Mouse (Mus musculus) adrenal gland, adult 8-10 months (tissue): ENCODE measurements at regions not wholly inside any gene's neighbourhood (a gene's known extent, or its start where the extent isn't known, plus 50 kb on each side); places are given as distances from the start of the nearest gene placed in this dataset.
A peak's percentile ranks its signal among the peaks of the same experiment; 100 is the strongest.

ENCODE experiments used
- DNase-seq: peaks from one replicate; pipeline ENCODE4 v3.0.0; 2022

DNA sequence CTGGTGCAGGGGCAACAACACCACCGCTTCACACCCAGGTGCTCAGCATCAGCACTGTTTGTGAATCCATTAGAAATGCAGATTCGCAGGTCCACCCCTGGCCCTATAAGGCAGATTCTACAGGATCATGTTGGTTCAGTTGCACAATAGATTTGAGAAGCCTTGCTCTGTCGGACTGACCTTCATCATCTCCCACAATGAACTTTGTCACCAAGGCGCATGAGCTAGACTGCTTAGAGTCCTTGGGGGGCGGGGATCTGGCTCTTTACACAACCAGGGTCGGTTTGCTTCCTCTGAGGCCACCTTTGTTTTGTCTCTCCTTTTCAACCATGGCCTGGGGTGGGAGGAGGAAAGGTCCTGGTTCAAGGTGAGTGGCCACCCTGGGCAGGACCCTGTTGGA, 209.7 kb downstream of the Igsf11 start:
- DNase-seq: peak; percentile 21

DNA sequence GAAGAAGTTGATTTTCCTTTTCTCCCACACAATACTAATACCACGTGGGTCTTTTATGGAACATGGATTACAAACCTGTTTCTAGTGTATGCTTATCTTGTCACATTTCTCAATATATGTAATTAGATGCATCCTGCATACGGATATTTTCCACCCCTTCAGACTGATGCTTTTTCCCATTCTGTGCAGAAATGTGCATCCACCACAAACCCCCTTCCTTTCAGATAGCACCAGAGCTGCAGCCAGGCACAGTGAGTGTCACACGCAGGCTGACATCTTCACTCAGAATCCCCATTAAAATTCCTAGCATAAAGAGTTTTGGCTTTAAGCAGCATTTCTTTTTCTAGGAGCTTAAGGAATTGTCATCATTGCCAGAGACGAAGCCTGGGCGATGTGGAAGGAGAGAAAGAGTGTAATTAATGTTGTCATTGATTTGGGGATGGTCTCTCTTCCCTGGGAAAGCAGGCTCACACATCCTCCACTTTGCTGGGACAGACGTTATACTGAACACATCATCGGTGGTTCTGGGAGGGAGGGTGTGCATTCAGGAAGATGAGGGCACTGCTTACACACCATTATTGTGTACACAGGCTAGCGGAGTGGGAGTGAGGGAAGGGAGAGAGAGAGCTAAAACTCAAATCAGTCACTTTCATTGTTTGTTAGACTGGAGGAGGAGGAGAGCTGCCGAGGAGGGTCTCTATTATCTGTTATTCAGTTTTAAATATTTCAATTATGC, 211.1 kb downstream of the Igsf11 start:
- no peak for DNase-seq

- DNase-seq: no peak
Measured at GRCm38 (mm10) chr16:39109383-39110033, 217.0 kb downstream of the Igsf11 start.

DNA sequence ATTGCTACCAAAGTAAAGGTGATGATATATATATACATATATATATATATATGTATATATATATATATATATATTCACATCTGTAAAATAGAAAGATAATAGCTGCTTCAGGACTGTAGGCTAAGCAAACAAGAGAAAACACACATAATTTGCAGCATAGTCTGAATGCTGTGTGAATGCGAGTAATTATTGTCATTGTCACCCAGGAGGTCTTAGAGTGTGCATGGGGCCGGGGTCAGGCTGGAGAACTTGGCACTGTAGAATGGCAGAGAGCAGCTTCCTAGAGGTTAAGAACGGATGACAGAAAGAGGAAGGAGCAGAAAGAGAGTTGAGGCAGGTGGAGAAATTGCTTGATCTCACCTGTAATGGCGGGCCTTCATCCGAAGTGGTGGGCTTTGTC, 217.6 kb downstream of the Igsf11 start:
- DNase-seq: no peak

DNA sequence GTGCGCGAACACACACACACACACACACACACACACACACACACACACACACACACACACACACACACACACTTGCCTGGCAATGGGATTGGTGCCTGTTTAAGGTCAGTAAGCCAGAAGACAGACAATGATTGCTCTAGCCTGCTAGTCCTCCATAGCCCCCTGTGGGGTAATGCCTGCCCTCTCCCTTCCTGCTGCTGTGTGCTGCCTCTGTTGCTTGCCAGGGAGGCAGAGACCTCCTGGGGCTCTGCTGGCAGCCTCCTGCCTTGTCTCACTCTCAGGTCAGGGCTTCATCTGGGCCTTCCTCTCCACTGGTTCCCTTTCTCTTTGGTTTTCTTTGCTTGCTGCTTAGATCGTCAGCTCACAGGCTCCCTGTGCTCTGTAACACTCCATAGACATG, 225.6 kb downstream of the Igsf11 start:
- no peak for DNase-seq

DNA sequence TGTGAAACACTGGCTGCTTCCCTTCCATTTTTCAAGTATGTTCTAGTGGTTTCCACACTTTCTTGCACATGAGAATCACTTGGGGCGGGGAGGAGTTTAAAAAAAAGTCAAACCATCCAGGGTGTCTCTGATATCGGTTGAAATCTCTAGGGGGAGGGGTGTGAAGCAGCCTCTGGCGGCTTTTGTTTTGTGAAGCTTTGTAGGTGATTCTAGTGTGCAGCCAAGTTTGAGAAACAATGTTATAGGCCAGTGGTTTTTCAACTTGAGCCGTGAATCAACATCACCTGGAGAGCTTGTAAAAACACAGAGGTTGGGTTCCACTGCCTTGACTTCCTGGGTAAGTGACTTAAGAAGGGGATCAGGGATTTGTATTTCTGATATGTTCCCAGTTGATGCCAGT, 227.3 kb downstream of the Igsf11 start:
- no peak for DNase-seq

GRCm38 (mm10) chr16:39123445-39123952, 231.0 kb downstream of the Igsf11 start:
- DNase-seq: peak; percentile 17

DNA sequence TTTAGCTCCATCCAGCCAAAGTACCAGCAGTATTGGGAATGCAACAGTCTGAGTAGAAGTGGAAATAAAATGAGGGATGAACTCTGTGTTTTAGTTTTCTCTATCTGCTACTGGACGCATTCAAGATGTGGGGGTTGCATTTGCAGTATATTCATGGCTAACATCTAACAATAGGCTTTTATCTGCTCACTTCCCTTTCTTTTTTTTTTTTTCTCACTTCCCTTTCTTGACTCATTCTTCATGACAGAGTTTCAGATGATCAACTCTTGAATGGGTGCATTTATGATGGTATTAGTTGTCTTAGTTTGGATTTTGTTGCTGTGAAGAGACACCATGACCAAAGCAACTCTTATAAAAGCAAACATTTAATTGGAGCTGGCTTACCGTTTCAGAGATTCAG, 240.0 kb downstream of the Igsf11 start:
- no peak for DNase-seq

GRCm38 (mm10) chr16:39135777-39136176, 243.3 kb downstream of the Igsf11 start:
- no peak for DNase-seq

DNA sequence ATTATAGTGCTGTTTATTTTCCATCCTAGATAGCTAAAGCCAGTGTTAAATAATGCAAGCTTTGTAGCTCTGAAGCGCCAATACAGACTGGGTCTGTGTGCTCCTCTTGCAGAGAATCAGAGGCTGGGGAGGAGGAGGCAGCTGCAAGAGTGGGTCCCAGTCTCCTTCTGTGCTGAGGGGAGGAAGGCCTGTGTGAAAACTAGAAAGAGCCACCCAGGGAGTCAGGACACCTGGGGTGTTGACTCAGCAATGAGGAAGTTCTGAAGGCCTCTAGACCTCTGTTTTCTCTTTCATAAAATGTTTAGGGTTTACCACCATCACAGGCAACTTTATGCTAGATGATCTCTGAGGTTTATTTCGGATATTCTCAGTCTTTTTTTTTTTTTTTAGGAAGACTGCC, 254.7 kb downstream of the Igsf11 start:
- no peak for DNase-seq

DNA sequence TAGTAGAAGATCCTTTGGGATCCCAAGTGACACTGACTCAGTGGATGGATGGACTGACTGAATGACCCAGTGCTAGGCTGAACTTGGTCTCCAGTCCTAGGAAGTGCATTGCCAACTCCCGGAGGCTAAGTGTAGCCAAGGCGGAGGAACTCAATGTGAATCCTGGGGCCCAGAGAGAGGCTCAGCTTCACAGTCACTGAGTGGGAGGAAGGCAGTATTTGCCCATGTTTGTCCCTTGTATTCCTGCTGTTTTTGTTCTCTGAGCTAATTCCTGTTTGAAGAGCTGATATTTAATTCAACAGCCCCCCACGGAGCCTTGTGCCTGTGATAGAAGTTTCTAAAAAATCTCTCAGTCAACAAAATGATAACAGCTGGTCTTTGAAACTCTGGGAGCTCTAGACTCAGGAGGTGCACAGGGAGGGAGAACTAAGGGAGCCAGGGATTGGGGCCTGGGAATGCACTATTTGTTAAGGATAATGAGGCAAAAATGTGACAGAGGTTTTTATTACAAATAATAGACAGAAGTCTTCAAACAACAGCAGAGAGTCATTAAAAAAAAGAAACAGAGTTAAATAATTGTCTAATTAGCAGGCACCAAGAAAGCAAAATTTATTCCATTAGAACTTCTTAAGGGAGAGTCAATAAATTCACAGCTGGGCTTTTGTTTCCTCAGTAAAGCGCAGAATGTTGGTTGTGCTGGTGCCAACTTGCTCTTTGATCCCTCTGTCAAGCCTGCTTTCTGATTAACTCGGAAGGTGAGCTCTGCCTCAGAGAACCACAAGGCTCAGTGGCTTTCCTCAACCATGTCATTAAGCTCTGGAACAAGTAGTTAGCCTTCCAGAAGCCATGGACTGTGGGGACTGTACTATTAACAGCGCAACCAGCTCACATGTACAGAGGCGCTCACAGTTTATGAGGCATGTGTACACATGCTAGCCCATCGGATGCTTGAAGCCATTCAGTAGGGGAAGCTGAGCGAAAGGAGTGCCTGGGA, 259.2 kb downstream of the Igsf11 start:
- DNase-seq: no peak

DNA sequence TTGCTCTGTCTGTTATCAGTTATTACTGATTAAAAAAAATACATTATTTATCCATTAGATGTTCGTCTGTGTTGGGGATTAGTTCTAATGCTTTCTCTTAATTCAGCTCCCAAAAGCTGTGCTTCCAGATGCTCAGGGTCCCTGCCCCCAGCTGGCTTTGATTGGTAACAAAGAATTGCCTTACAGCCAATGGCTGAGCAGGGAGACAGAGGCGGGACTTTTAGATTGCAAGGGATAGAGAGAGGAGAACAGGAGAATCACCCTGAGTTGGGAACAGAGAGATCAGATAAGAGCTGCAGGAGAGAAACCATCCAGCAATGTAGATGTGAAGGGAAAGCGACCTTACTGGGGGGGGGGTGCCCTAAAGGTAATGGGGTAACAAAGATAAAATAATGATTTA, 266.4 kb downstream of the Igsf11 start:
- DNase-seq: no peak

GRCm38 (mm10) chr16:39159725-39160124, 267.3 kb downstream of the Igsf11 start:
- DNase-seq: peak; percentile 14

- DNase-seq: no peak
Measured at GRCm38 (mm10) chr16:39162684-39163083, 270.2 kb downstream of the Igsf11 start.

- DNase-seq: no peak
Measured at GRCm38 (mm10) chr16:39191861-39192260, 299.4 kb downstream of the Igsf11 start.

DNA sequence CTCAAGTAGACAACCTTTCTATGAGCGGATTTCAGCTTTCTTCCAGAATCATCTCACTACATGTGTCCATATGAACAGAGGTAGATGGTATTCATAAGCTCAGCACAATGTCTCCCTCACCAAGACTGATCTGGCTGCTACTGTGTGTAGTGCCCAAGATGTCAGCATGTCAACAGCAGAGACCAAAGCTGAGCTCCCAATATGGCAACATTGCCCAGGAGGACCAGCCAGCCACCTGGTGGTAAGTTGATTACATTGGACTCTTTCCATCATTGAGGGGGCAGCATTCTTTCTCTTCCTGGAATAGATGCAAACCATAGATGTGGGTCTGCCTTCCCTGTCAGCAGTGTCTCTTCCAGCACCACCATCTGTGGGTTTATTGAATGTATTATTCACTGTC, 303.0 kb downstream of the Igsf11 start:
- no peak for DNase-seq

DNA sequence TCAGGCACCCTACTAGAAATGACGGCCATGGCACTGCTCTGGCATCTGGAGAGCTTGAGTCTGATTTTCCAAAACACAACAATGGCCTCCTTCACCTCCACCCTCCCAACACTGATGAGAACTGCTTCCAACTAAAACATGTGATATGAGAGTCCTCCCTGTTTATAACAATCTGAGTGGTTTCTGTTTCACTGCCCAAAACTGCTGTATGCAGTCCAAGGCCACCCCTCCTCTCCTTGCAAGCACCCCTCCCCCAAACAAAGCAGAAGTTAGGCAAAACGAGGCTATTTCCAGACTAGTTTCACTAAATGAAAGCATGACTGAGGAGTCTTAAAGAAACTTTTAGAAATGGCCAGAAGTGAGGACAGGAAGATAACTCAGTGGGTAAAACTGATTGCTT, 304.4 kb downstream of the Igsf11 start:
- no peak for DNase-seq

DNA sequence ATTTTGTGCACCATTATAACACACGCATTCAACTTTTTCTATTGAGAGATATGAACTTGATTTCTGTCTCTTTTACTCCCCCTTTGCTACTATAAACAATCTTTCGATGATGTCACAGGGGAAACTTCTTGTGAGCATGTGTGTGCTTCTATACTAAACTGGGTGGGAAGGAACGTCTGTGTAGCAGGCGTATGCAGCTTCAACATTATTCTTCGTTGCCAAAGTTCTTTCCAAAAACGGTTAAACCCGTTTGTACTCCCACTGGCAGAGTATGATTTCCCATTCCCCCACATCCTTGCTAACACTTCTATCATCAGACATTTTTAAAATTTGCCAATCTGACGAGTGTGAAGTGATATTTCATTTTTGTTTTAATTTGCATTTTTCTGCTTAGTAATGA, 331.1 kb downstream of the Igsf11 start:
- no peak for DNase-seq

GRCm38 (mm10) chr16:39229501-39229900, 337.0 kb downstream of the Igsf11 start:
- DNase-seq: no peak

DNA sequence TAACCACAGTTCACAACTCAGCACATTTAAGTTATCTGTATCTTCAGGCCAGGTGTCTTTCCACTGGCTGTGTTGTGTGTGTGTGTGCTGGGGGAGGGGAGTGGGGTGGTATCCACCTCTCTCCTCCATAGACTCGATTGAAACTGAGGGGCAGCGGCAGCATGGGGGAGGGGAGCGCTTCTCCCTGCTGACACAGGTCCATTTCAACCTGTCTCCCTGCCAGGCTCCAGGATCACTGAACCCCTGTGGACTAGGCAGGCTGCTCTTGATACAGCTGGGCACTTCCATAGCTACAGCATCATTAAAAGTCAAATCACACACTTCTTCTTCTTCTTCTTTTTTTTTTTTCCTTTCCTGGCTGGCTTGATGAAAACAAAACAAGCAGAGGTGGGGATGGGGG, 338.0 kb downstream of the Igsf11 start:
- no peak for DNase-seq

DNA sequence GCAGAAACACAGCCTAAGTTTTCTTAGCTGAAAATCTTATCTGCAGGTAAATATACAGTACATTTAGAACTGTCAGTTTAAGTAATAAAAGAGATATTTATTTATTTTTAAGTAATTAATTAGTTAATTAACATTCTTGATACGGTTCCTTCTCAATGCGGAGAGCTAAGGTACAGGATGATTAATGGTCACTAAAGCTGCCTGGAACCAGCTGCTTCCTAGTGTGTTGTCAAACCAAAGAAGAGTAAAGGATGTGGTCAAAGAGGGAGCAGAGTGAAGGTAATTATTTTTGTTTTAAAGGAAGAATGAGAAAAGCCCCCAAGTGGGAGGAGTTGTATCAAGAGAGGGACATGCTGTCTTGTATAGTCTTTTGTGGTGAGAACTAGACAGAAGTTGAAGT, 341.8 kb downstream of the Igsf11 start:
- no peak for DNase-seq

DNA sequence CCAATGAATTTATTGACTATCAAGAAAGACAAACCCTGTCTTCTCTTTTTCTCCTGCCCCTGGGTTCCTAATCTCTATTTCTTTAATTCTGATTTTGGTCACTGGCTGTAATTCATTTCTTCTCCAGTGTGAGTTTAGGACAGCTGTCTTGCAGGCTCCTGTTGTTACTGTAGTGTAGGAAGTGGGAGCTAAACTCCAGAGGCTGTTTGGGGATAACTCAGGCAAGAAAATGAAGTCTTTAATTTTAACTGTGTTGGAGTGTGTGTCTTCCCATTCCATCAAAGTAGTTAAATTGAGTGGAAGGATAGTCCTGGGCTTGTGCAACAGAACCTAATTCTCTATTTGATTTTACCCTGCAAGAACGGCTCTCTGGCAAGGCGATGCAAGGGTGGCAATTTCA, 381.0 kb downstream of the Igsf11 start:
- DNase-seq: no peak

DNA sequence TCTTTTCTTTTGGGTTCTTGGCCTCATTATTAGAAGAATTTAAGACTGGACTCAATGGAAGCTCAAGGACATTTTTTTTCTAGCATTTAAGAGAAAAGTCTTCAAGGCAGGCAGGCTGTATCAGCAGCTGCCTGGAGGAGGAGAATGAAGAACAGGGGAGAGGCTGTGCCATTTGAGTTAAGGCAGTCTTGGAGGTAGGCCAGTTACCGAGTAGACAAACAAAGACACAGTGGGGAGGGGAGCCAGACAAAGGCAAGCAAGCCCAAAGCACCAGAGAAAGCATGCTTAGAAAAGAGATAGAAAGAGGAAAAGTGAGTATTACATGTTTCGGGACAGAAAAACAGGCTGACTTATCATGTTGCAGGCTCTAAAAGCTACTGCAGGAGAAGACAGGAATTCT, 392.0 kb downstream of the Igsf11 start:
- no peak for DNase-seq
